Mouse (Mus musculus): Measurements from ENCODE around the gene Col27a1.

GRCm38 (mm10) chr4:63355877-63356665, 142.3 kb downstream of the Col27a1 start, which contains the start of gene Orm3:
- no peak for TF ChIP-seq CTCF (IDR thresholded peaks at IDR 0.05; ENCODE audit: low read depth)
- TF ChIP-seq EP300 (IDR thresholded peaks at IDR 0.05; ENCODE audit: low read depth) = no peak

Measured in liver, postnatal 0 days (tissue).